Mouse (Mus musculus) testis, adult 2 months (tissue): ENCODE measurements around the gene Ptpru.

Experiments used
- CTCF ChIP-seq: fragments of 200-500 bp; IDR thresholded peaks from 2 replicates; pipeline ENCODE4 v1.5.1; 2012; ENCODE audit warnings: low read depth, mild to moderate bottlenecking, inconsistent platforms, low read length, moderate library complexity; ENCODE audit not compliant: control insufficient read depth, insufficient read depth, insufficient replicate concordance
- POLR2A ChIP-seq: fragments of 200-500 bp; IDR thresholded peaks from 2 replicates; pipeline ENCODE4 v1.6.1; 2012; ENCODE audit warnings: low read depth, mild to moderate bottlenecking, inconsistent platforms, low read length, moderate library complexity; ENCODE audit not compliant: control insufficient read depth

DNA sequence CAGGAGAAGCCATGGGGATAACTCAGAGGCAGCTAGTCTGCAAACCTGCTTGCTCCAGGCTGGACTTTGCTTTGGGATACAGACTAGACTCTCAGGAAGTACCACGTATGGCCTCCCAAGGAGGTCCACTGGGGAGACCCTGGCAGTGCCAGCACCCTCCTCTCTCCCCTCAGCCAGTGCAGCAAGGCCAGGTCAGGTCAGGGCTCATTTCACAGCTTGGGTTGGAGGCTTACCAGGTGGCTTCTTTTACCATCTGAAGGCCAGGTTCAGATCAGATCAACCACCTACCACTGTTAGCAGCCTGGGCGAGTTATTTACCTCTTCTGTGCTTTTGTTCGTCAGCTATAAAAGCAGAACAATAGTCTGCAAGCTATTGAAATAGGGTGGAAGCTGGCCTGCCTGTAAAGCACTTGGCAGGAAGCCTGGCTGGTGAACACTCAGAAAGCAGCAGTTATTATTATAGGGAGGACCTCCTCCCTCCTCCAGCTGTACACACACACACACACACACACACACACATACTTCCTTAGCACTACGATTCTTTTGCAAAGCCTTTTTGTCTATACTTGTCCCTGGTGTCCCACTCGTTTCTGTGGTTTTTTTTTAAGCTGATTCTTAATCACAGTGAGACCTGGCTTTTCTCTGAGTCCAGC is 12.0 kb upstream of the Ptpru start:
- TF ChIP-seq CTCF: no peak
- no peak for TF ChIP-seq POLR2A
